Mouse (Mus musculus): ENCODE results near the gene Dot1l. TPM values are rescaled to one million over a fixed set of nuclear protein-coding genes. Genes with fewer than 3 reads are reported as not detected.
A peak's percentile ranks its signal among the peaks of the same experiment; 100 is the strongest.

Dot1l gene
- polyA plus RNA-seq, 1 experiment from 2014 or later = 27.3 TPM

- no peak overlapping the region for H3K4me3 ChIP-seq (ENCODE audit: low read depth, low read length)
- 88% methylated on average over 4 of the region's 4 CpGs for WGBS
- peaks cover 58% of the 10 kb centered on the region for H3K36me3 ChIP-seq (ENCODE audit: control insufficient read depth, insufficient read depth, low read length)
- H3K27me3 ChIP-seq (ENCODE audit: control insufficient read depth, insufficient read depth, low read length) = no peaks in the 10 kb centered on the region
- H3K9ac ChIP-seq (replicated peaks; ENCODE audit: low read depth, low read length) = no peak overlapping the region
- no peak for ATAC-seq (ENCODE audit: low read depth)
- H3K9me3 ChIP-seq (ENCODE audit: control insufficient read depth, low read length) = no peaks in the 10 kb centered on the region
- no peak overlapping the region for H3K4me2 ChIP-seq (ENCODE audit: low read depth, low read length)
- H3K27ac ChIP-seq (ENCODE audit: low read depth, low read length) = 0 out of 2 replicates have a peak overlapping the region, but pooled peaks have one; percentile 35
- peaks cover 15% of the 10 kb centered on the region for H3K4me1 ChIP-seq (ENCODE audit: control insufficient read depth, insufficient read depth, low read length)
Measured at GRCm38 (mm10) chr10:80793803-80794202, 38.8 kb downstream of the Dot1l start.

- H3K4me2 ChIP-seq (ENCODE audit: low read depth, low read length) = no peak overlapping the region
- H3K9ac ChIP-seq (replicated peaks; ENCODE audit: low read depth, low read length) = no peak overlapping the region
- H3K27ac ChIP-seq (ENCODE audit: low read depth, low read length) = no peak overlapping the region
- 90% methylated on average over 8 of the region's 8 CpGs for WGBS
- peaks cover 51% of the 10 kb centered on the region for H3K36me3 ChIP-seq (ENCODE audit: control insufficient read depth, insufficient read depth, low read length)
- no peaks in the 10 kb centered on the region for H3K9me3 ChIP-seq (ENCODE audit: control insufficient read depth, low read length)
- no peak for ATAC-seq (ENCODE audit: low read depth)
- H3K27me3 ChIP-seq (ENCODE audit: control insufficient read depth, insufficient read depth, low read length) = no peaks in the 10 kb centered on the region
- no peak overlapping the region for H3K4me3 ChIP-seq (ENCODE audit: low read depth, low read length)
- peaks cover 20% of the 10 kb centered on the region for H3K4me1 ChIP-seq (ENCODE audit: control insufficient read depth, insufficient read depth, low read length)
Measured at GRCm38 (mm10) chr10:80794750-80795149, 39.7 kb downstream of the Dot1l start.

GRCm38 (mm10) chr10:80796307-80796848 is 41.4 kb downstream of the Dot1l start:
- Histone ChIP-seq H3K27me3 (ENCODE audit: control insufficient read depth, insufficient read depth, low read length) (no peaks in the 10 kb centered on the region), H3K9me3 (ENCODE audit: control insufficient read depth, low read length) (no peaks in the 10 kb centered on the region), H3K9ac (replicated peaks; ENCODE audit: low read depth, low read length) (0 out of 2 replicates have a peak overlapping the region, but pooled peaks have one; percentile 95), H3K36me3 (ENCODE audit: control insufficient read depth, insufficient read depth, low read length) (peaks cover 46% of the 10 kb centered on the region), H3K4me1 (ENCODE audit: control insufficient read depth, insufficient read depth, low read length) (peaks cover 24% of the 10 kb centered on the region), H3K4me3 (ENCODE audit: low read depth, low read length) (no peak overlapping the region; the same call in 1 of the 2 replicates), H3K27ac (ENCODE audit: low read depth, low read length) (no peak overlapping the region), H3K4me2 (ENCODE audit: low read depth, low read length) (peak overlapping the region; percentile 75)
- ATAC-seq (ENCODE audit: low read depth) = no peak
- WGBS = 83% methylated on average over 9 of the region's 9 CpGs

GRCm38 (mm10) chr10:80797186-80798149 is 42.5 kb downstream of the Dot1l start:
- peaks cover 24% of the 10 kb centered on the region for H3K4me1 ChIP-seq (ENCODE audit: control insufficient read depth, insufficient read depth, low read length)
- peak; percentile 66 for ATAC-seq (ENCODE audit: low read depth)
- peaks cover 48% of the 10 kb centered on the region for H3K36me3 ChIP-seq (ENCODE audit: control insufficient read depth, insufficient read depth, low read length)
- 3% methylated on average over 57 of the region's 59 CpGs for WGBS
- H3K9ac ChIP-seq (replicated peaks; ENCODE audit: low read depth, low read length) = peak overlapping the region; percentile 95
- H3K9me3 ChIP-seq (ENCODE audit: control insufficient read depth, low read length) = no peaks in the 10 kb centered on the region
- H3K4me3 ChIP-seq (ENCODE audit: low read depth, low read length) = peak overlapping the region; percentile 94
- H3K27me3 ChIP-seq (ENCODE audit: control insufficient read depth, insufficient read depth, low read length) = no peaks in the 10 kb centered on the region
- peak overlapping the region; percentile 97 for H3K27ac ChIP-seq (ENCODE audit: low read depth, low read length)
- H3K4me2 ChIP-seq (ENCODE audit: low read depth, low read length) = peak overlapping the region; percentile 75

- peaks cover 50% of the 10 kb centered on the region for H3K36me3 ChIP-seq (ENCODE audit: control insufficient read depth, insufficient read depth, low read length)
- H3K9ac ChIP-seq (replicated peaks; ENCODE audit: low read depth, low read length) = peak within 1 kb of the TSS; percentile 95
- under 1% methylated on average over 100 of the region's 104 CpGs for WGBS
- peak; percentile 93 for ATAC-seq (ENCODE audit: low read depth)
- peak within 1 kb of the TSS; percentile 91 for H3K4me2 ChIP-seq (ENCODE audit: low read depth, low read length)
- no peaks in the 10 kb centered on the region for H3K9me3 ChIP-seq (ENCODE audit: control insufficient read depth, low read length)
- H3K27ac ChIP-seq (ENCODE audit: low read depth, low read length) = peak within 1 kb of the TSS; percentile 97
- peak within 1 kb of the TSS; percentile 94 for H3K4me3 ChIP-seq (ENCODE audit: low read depth, low read length)
- peaks cover 24% of the 10 kb centered on the region for H3K4me1 ChIP-seq (ENCODE audit: control insufficient read depth, insufficient read depth, low read length)
- H3K27me3 ChIP-seq (ENCODE audit: control insufficient read depth, insufficient read depth, low read length) = no peaks in the 10 kb centered on the region
Measured at GRCm38 (mm10) chr10:80798150-80799006, 43.4 kb downstream of the Dot1l start, which contains the start of the genes Sf3a2 and Plekhj1. TSS of gene Sf3a2 (plus strand) at chr10:80798198. TSS of gene Plekhj1 (minus strand) at chr10:80798626.

GRCm38 (mm10) chr10:80799070-80799566 is 44.1 kb downstream of the Dot1l start:
- Histone ChIP-seq H3K27ac (ENCODE audit: low read depth, low read length) (peak overlapping the region; percentile 97), H3K9ac (replicated peaks; ENCODE audit: low read depth, low read length) (peak overlapping the region; percentile 95), H3K4me3 (ENCODE audit: low read depth, low read length) (peak overlapping the region; percentile 94), H3K27me3 (ENCODE audit: control insufficient read depth, insufficient read depth, low read length) (no peaks in the 10 kb centered on the region), H3K9me3 (ENCODE audit: control insufficient read depth, low read length) (no peaks in the 10 kb centered on the region), H3K4me2 (ENCODE audit: low read depth, low read length) (peak overlapping the region; percentile 91), H3K36me3 (ENCODE audit: control insufficient read depth, insufficient read depth, low read length) (peaks cover 50% of the 10 kb centered on the region), H3K4me1 (ENCODE audit: control insufficient read depth, insufficient read depth, low read length) (peaks cover 24% of the 10 kb centered on the region)
- WGBS = 4% methylated on average over 18 of the region's 18 CpGs
- ATAC-seq (ENCODE audit: low read depth) = no peak

- Histone ChIP-seq H3K4me1 (ENCODE audit: control insufficient read depth, insufficient read depth, low read length) (peaks cover 18% of the 10 kb centered on the region), H3K27ac (ENCODE audit: low read depth, low read length) (no peak overlapping the region), H3K36me3 (ENCODE audit: control insufficient read depth, insufficient read depth, low read length) (peaks cover 37% of the 10 kb centered on the region), H3K9me3 (ENCODE audit: control insufficient read depth, low read length) (no peaks in the 10 kb centered on the region), H3K27me3 (ENCODE audit: control insufficient read depth, insufficient read depth, low read length) (no peaks in the 10 kb centered on the region), H3K9ac (replicated peaks; ENCODE audit: low read depth, low read length) (no peak overlapping the region), H3K4me3 (ENCODE audit: low read depth, low read length) (no peak overlapping the region), H3K4me2 (ENCODE audit: low read depth, low read length) (no peak overlapping the region)
- 95% methylated on average over 10 of the region's 10 CpGs for WGBS
- no peak for ATAC-seq (ENCODE audit: low read depth)
Measured at GRCm38 (mm10) chr10:80802204-80802912, 47.4 kb downstream of the Dot1l start.

- Histone ChIP-seq H3K27ac (ENCODE audit: low read depth, low read length) (no peak overlapping the region), H3K9ac (replicated peaks; ENCODE audit: low read depth, low read length) (no peak overlapping the region), H3K4me2 (ENCODE audit: low read depth, low read length) (no peak overlapping the region), H3K36me3 (ENCODE audit: control insufficient read depth, insufficient read depth, low read length) (peaks cover 37% of the 10 kb centered on the region), H3K27me3 (ENCODE audit: control insufficient read depth, insufficient read depth, low read length) (no peaks in the 10 kb centered on the region), H3K4me3 (ENCODE audit: low read depth, low read length) (no peak overlapping the region), H3K9me3 (ENCODE audit: control insufficient read depth, low read length) (no peaks in the 10 kb centered on the region), H3K4me1 (ENCODE audit: control insufficient read depth, insufficient read depth, low read length) (peaks cover 18% of the 10 kb centered on the region)
- WGBS = 84% methylated on average over 3 of the region's 3 CpGs
- no peak for ATAC-seq (ENCODE audit: low read depth)
Measured at GRCm38 (mm10) chr10:80802996-80803395, 48.0 kb downstream of the Dot1l start.
